Mouse (Mus musculus): ENCODE data around the gene Trp53bp2.

DNA sequence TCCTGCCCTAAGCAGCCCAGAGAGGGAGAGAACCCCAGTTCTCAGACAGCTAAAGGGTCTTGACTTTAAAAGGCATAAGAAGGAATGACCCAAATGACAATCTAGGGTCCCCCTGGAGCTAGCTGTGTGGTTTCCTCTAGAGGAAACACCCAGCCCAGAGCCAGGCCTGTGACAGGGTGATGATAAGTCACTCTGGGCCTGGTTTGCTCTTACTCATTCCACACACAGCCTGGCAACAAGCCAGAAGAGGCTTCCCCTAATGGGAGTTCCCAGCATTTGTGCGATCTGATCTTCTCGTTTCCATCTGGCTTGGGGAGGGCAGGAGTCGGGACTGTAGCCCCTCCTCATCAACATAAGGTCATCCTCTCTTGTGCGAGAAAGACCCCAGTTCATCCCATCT lies 95.3 kb downstream of the Trp53bp2 start:
- TF ChIP-seq GATA1 (IDR thresholded peaks at IDR 0.05; ENCODE audit: borderline replicate concordance, low read length) (peak; percentile 71; the same call in 1 of the 3 replicates), FLI1 (IDR thresholded peaks at IDR 0.05; ENCODE audit: low read length) (peak; percentile 59; the same call in 1 of the 2 replicates)

All from megakaryocyte, embryonic 14.5 days (primary cell).